Mouse (Mus musculus) hindbrain, postnatal 0 days (tissue): ENCODE measurements at regions not wholly inside any gene's neighbourhood (a gene's known extent, or its start where the extent isn't known, plus 50 kb on each side); places are given as distances from the start of the nearest gene placed in this dataset.
A peak's percentile ranks its signal among the peaks of the same experiment; 100 is the strongest.

Experiments
- ATAC-seq: fragments of 200-750 bp; cut with Nextera tagmentation; 2 replicates; pipeline ENCODE4 v1.8.0; 2017; ENCODE audit warnings: mild to moderate bottlenecking, moderate TSS enrichment, moderate library complexity
- DNase-seq: peaks from one replicate; pipeline ENCODE4 v3.0.0-alpha.2; 2015; ENCODE audit warnings: low spot score
- H3K27ac ChIP-seq: fragments of 300-500 bp; sonication (generic); 2 replicates; pipeline ENCODE4 v1.5.1; 2014; ENCODE audit warnings: mild to moderate bottlenecking
- H3K27me3 ChIP-seq: fragments of 300-500 bp; sonication (generic); 2 replicates; pipeline ENCODE4 v1.6.1; 2014; ENCODE audit warnings: low read length, mixed read lengths; ENCODE audit not compliant: insufficient read depth
- H3K36me3 ChIP-seq: fragments of 300-500 bp; sonication (generic); 2 replicates; pipeline ENCODE4 v1.6.1; 2014; ENCODE audit warnings: low read length, mixed read lengths; ENCODE audit not compliant: insufficient read depth
- H3K4me1 ChIP-seq: fragments of 300-500 bp; sonication (generic); 2 replicates; pipeline ENCODE4 v1.6.1; 2014; ENCODE audit warnings: antibody characterized with exemption, low read length, mixed read lengths; ENCODE audit not compliant: insufficient read depth
- H3K4me2 ChIP-seq: fragments of 300-500 bp; sonication (generic); 2 replicates; pipeline ENCODE4 v1.6.1; 2014; ENCODE audit warnings: low read depth, mild to moderate bottlenecking, low read length, moderate library complexity, mixed read lengths
- H3K4me3 ChIP-seq: fragments of 300-500 bp; sonication (generic); 2 replicates; pipeline ENCODE4 v1.5.1; 2014; ENCODE audit warnings: low read length
- H3K9ac ChIP-seq: fragments of 300-500 bp; sonication (generic); replicated peaks from 2 replicates; pipeline ENCODE4 v1.6.1; 2014; ENCODE audit warnings: mild to moderate bottlenecking, low read length, moderate library complexity, mixed read lengths
- H3K9me3 ChIP-seq: fragments of 300-500 bp; sonication (generic); 2 replicates; pipeline ENCODE4 v1.6.1; 2016; ENCODE audit warnings: low read length, mixed read lengths
- CTCF ChIP-seq: IDR thresholded peaks from 2 replicates; pipeline ENCODE4 v1.5.1; 2016; ENCODE audit warnings: antibody characterized with exemption, control low read depth, low read depth
- WGBS: fragments of 180-500 bp; shearing (Covaris S2); extraction: QIAGEN DNeasy Blood & Tissue Kit; methylation state at CpG from one replicate; pipeline ENCODE4 v1.1.7; 2014; 5-methylcytosine and 5-hydroxymethylcytosine counted together

GRCm38 (mm10) chr5:111530628-111531524 is 113.7 kb downstream of the Mn1 start:
- no peak overlapping the region for H3K27ac ChIP-seq
- no peak overlapping the region for H3K4me3 ChIP-seq
- H3K9ac ChIP-seq: no peak overlapping the region
- H3K9me3 ChIP-seq: no peaks in the 10 kb centered on the region
- ATAC-seq (peak; percentile 25; the same call in 1 of the 2 replicates), DNase-seq (no peak)
- H3K4me1 ChIP-seq: peaks cover 12% of the 10 kb centered on the region
- no peak for TF ChIP-seq CTCF
- H3K27me3 ChIP-seq: no peaks in the 10 kb centered on the region
- 0 out of 2 replicates have a peak overlapping the region, but pooled peaks have one; percentile 23 for H3K4me2 ChIP-seq
- WGBS: 25% methylated on average over 26 of the region's 26 CpGs
- no peaks in the 10 kb centered on the region for H3K36me3 ChIP-seq

GRCm38 (mm10) chr5:111532446-111533035 is 115.4 kb downstream of the Mn1 start:
- Histone ChIP-seq H3K4me2 (no peak overlapping the region), H3K9ac (no peak overlapping the region), H3K36me3 (no peaks in the 10 kb centered on the region), H3K27ac (no peak overlapping the region), H3K4me3 (no peak overlapping the region), H3K9me3 (no peaks in the 10 kb centered on the region), H3K4me1 (peaks cover 15% of the 10 kb centered on the region), H3K27me3 (no peaks in the 10 kb centered on the region)
- peak; percentile 30 for DNase-seq
- 53% methylated on average over 9 of the region's 9 CpGs for WGBS
- no peak for TF ChIP-seq CTCF
- no peak for ATAC-seq

GRCm38 (mm10) chr5:111535978-111536377 is 118.8 kb downstream of the Mn1 start:
- peak; percentile 52 for ATAC-seq
- H3K4me1 ChIP-seq: peaks cover 8% of the 10 kb centered on the region

GRCm38 (mm10) chr5:111538560-111539450 is 121.6 kb downstream of the Mn1 start:
- Histone ChIP-seq H3K9me3 (no peaks in the 10 kb centered on the region), H3K27ac (no peak overlapping the region), H3K4me2 (no peak overlapping the region), H3K9ac (no peak overlapping the region), H3K4me1 (peaks cover 8% of the 10 kb centered on the region; the same call in 1 of the 2 replicates), H3K27me3 (no peaks in the 10 kb centered on the region), H3K4me3 (no peak overlapping the region), H3K36me3 (no peaks in the 10 kb centered on the region)
- ATAC-seq (peak; percentile 16; the same call in 1 of the 2 replicates), DNase-seq (no peak)
- WGBS: 47% methylated on average over 13 of the region's 13 CpGs
- no peak for TF ChIP-seq CTCF

More at GRCm38 (mm10) chr5:111535978-111536377, 118.8 kb downstream of the Mn1 start:
- Histone ChIP-seq H3K27me3 (no peaks in the 10 kb centered on the region), H3K4me3 (no peak overlapping the region), H3K27ac (no peak overlapping the region), H3K9me3 (no peaks in the 10 kb centered on the region), H3K9ac (no peak overlapping the region), H3K4me2 (no peak overlapping the region), H3K36me3 (no peaks in the 10 kb centered on the region)
- no peak for TF ChIP-seq CTCF
- WGBS: 15% methylated on average over 13 of the region's 13 CpGs
- DNase-seq: peak; percentile 65

- Histone ChIP-seq H3K4me2 (no peak overlapping the region), H3K27me3 (no peaks in the 10 kb centered on the region), H3K9ac (no peak overlapping the region), H3K4me1 (peaks cover 8% of the 10 kb centered on the region; the same call in 1 of the 2 replicates), H3K9me3 (no peaks in the 10 kb centered on the region), H3K4me3 (no peak overlapping the region), H3K36me3 (no peaks in the 10 kb centered on the region), H3K27ac (no peak overlapping the region)
- DNase-seq: no peak
- WGBS: 27% methylated on average over 3 of the region's 3 CpGs
- TF ChIP-seq CTCF: no peak
- ATAC-seq: no peak
Measured at GRCm38 (mm10) chr5:111540486-111540885, 123.3 kb downstream of the Mn1 start.

- no peak for DNase-seq
- WGBS: 87% methylated on average over 3 of the region's 3 CpGs
- no peak overlapping the region for H3K4me2 ChIP-seq
Measured at GRCm38 (mm10) chr5:111542077-111542476, 124.9 kb downstream of the Mn1 start.

More at GRCm38 (mm10) chr5:111542077-111542476, 124.9 kb downstream of the Mn1 start:
- H3K4me1 ChIP-seq: no peaks in the 10 kb centered on the region
- H3K27me3 ChIP-seq: no peaks in the 10 kb centered on the region
- no peak for ATAC-seq
- no peak overlapping the region for H3K27ac ChIP-seq
- no peak overlapping the region for H3K9ac ChIP-seq
- H3K9me3 ChIP-seq: no peaks in the 10 kb centered on the region
- no peak for TF ChIP-seq CTCF
- no peaks in the 10 kb centered on the region for H3K36me3 ChIP-seq
- no peak overlapping the region for H3K4me3 ChIP-seq
